Mouse (Mus musculus): Measurements from ENCODE around the gene Pdlim5.
"Not testable (repeated sequence)": the region's sequence is repeated elsewhere in the genome, so short reads cannot be mapped to it uniquely, and the experiment has no call there.

Pdlim5 gene

DNA sequence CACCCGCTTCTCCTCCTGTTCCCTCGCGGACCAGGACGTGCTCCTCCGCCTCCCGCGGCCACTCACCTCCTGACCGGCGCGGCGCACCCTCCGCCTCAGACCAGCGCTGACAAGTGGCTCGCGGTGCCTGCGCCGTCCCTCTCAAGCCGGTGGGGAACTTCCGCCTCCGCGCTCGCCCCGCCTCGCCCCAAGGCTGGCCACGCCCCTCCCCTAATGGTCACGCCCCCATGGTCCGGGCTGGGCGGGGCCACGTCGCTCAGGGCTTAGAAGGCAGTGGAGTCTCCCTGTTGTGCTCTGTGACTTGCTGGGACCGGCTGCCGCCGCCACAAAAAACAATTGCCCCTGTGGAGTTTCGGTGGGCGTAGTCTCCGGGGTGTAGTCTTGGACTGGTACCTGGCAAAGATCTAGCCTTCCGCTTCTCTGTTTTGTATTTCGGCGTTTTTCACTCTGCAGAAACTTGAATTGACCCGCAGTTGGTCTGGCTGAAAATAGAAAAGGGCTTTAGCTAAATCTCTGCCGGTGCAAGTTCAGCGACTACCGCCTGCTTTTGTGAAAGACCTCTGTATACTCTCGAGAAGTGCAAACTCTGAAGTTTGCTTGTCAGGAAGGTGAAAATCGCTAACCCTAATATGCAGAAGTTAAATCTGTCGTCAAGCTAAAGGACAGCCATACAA, at the start of gene Pdlim5:
Pdlim5 (minus strand) TSS at position 177 of the 674 bp plus-strand sequence.
- DNase-seq (ENCODE audit: low spot score), result peak; percentile 93

DNA sequence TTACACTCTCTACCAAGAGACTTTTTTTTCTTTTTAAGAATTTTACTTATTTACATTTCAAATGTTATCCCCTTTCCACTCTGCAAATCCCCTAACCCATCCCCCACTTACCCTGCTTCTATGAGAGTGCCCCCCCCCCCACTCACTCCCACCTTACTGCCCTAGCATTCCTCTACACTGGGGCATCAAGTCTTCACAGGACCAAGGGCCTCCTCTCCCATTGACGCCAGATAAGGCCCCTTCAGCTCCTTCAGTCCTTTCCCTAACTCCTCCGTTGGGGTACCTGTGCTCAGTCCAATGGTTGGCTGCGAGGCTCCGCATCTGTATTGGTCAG, 48.2 kb upstream of the Pdlim5 start:
- no peak for DNase-seq (ENCODE audit: low spot score)

DNA sequence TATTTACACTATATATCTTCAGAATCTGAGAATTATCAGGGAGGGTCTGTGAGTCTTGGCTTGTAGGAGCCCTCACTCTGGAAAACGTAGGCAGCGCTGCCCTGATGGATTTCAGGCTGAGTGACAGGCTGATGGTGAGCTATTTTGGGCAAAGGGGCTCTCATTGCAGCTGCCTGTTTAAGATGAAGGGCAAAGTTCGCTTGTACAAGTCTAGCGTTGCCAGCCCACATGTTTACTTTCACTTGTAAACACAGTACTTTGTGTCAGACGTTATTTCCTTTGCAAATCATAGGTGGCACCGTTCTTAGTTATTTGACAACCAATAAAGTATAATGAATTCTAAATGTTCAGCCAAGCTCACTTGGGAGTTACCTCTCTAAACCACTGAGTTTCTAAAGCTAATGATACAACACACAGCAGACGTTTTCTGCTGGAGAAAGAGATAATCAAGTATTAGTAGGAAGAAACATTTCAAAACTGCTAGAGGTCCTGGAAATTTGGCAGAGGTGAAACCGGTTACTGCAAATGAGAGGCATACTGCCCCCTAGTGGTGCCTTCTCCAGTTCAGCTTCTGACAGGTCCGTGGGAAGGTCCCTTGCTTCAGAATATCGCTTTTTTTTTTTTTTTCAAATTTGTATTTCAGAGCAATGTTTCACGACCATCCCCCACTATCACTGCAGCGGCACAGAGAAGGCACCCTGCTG, 47.7 kb upstream of the Pdlim5 start:
- peak; percentile 55 for DNase-seq (ENCODE audit: low spot score)

DNA sequence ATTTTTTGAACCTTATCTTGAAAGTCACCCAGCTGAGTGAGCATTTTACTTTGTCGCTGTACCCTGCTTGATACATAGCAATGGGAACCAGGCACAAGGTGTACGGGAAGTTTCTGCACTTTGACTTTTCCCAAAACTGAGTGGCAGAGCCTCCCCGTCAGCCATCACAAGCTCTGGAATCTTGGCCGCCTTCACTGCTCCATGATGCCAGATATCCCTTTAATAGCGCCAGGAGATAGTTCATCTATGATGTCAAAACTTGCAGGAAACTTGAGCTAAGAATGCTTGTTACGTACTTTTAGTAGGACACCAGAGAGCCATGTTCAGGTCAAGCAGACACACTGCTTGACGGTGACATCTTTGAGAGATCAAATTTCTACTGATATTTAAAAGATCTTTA, 46.7 kb upstream of the Pdlim5 start:
- no peak for DNase-seq (ENCODE audit: low spot score)

DNA sequence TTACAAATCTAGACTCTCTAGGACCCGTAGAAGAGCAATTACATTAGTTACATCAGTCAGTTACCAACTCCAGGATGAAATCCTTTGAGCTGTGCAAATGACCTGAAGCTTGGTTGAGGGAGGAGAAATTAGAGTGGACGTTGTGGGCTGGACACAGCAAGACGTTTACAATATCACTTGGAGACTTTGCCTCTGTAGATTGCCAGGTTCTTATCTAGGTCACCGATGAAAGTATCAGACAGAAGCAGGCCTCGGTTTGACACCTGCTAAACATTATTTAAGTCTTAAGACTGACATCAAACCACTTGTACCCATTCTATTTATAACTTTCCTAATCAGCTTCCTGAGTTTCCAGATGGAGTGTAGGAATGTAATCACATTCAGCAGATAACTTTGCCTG, 45.6 kb upstream of the Pdlim5 start:
- no peak for DNase-seq (ENCODE audit: low spot score)

- DNase-seq (ENCODE audit: low spot score), result no peak
These were observed 44.7 kb upstream of the Pdlim5 start for GRCm38 (mm10) chr3:142440191-142440590.

DNA sequence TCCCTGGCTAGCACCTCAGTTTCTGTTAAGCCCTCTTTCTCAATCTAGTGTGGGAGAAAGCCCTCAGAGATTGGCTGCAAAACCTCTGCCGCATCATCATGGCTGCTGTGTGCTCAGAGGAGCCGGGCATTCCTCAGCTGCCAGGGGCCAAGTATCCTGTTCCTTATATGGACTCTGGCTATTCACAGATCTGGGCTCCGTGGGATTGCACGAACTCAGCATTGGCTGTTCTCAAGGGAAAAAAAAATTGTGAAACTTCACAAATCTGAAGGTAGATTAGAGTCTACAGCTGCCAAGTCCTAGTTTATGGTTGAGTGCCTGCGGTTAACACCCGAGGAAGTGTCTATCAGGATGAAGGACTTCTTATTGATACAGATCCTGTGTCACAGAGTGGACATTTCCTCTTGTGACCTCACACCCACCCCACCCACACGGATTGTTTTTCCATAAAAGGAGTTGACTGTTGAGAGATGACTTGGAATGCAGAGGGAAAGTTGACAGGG, 44.1 kb upstream of the Pdlim5 start:
- no peak for DNase-seq (ENCODE audit: low spot score)

DNA sequence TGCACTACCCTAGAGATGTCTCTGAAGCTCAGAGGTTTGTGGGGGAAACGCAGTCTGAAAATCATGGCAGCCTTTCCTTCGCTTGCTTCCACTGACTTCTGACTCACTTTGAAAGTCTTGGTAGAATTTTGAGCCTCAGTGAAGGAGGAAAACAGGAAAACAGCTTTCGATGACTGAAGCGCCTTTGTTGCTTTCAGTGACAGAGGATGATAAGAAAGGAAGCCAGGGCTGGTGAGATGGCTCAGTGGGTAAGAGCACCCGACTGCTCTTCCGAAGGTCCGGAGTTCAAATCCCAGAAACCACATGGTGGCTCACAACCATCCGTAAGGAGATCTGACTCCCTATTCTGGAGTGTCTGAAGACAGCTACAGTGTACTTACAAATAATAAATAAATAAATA, 43.1 kb upstream of the Pdlim5 start:
- DNase-seq (ENCODE audit: low spot score), result not testable (repeated sequence)

- DNase-seq (ENCODE audit: low spot score), result no peak
These were observed 41.3 kb upstream of the Pdlim5 start for GRCm38 (mm10) chr3:142436824-142437223.

DNA sequence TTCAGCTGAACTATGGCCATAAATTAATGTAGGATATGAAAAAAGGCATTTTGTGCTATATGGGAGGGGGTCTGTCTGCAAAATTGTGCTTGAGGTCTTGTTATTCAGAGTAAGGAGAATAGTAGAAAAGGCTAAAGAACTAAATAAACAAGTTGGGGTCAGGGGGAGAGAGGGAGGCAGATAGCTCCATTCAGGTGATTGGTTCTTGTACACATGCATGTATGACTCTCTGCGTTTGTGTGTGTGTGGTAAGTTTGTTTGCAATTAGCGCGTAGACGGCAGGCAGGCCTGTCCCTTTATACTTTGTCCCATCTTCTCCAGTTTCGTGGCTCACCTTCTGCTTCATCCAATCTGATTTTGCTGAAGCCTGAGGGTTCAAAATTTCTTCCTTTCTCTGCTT, 40.7 kb upstream of the Pdlim5 start:
- DNase-seq (ENCODE audit: low spot score), result no peak

GRCm38 (mm10) chr3:142434786-142435168, 39.3 kb upstream of the Pdlim5 start:
- DNase-seq (ENCODE audit: low spot score), result no peak

DNA sequence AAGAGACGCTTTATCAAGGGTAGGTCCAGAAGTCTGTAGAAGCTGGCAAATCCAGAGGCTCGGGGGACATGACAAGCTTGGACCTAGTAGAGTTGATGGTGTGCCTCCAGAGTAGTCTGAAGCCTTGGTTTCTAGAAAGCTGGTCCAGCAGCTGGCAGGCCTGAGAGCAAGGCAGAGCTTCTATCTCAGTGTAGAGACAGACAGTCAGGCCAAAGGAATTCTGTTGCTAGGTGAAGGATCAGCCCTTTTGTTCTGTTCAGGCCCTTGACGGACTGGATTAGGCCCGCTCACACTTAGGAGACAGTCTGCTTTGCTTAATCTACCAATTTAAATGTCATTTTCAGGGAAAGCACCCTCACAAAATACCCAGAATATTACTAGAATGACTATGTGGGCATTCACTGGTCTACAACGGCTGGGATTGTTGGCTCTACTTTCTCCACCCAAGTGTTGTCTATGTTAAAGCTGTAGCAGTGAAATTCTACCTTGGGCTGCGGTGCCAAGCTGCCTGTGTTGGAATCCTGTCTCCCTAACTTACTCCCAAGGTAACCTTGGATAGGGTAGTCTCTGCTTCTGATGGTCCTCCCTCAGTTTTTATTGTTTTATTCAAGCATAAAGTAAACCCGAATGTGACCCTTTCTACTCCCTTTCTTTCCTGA, 38.8 kb upstream of the Pdlim5 start:
- no peak for DNase-seq (ENCODE audit: low spot score)

DNA sequence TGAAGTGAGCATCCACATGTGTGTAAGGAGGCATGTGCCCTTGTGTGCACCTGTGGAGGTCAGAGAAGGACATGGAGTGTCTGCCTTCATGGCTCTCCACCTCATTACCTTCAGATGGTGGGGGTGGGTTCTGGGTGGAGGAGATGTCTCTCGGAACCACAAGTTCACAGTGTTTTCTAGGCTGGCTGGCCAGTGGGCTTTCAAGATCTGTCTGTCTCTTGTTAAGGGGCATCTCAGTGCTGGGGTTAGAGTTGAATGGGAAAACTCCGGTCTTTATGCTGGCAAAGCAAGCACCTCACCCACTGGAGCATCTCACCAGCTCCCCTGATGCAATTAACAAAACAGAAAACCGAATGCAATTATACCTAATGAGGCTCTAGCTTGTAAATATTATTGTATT, 36.0 kb upstream of the Pdlim5 start:
- DNase-seq (ENCODE audit: low spot score), result no peak

DNA sequence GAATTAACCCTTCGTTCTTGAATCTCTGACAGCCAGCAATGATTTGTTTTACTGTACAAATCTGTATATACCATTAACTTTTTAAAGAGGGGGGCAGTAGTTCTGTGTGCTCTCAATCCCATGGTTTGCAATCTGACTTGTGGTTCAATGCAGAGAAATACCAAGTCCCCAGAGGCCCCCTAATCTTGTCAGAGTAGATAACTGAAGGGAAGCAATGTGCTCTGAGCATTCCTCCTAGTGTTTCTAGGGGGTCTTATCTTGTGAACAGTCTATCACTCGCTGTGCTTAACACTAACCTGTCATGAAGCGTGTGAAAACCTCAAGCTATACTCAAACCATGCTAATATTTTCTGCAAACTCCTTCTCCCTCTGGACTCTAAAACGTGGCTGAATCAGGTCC, 34.6 kb upstream of the Pdlim5 start:
- no peak for DNase-seq (ENCODE audit: low spot score)

DNA sequence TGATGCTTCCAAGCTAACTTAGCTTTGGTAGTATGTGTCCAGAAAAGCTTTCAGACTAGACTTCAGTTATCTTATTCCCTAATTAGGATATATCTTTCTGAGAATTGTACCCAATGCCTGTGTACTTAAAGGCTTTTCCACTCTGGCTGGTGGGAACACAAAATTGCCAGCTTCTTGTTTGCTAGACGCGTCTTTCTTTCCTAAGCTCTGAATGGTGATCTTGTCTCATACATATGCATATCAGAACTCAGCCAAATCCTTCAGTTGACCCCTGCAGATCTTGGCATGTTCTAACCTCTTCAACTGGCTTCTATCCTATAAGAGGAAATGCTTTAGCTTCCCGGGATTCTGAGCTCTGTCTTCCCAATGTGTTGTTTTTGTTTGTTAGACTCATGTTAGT, 31.3 kb upstream of the Pdlim5 start:
- no peak for DNase-seq (ENCODE audit: low spot score)

GRCm38 (mm10) chr3:142424134-142424533, 28.6 kb upstream of the Pdlim5 start:
- no peak for DNase-seq (ENCODE audit: low spot score)

DNA sequence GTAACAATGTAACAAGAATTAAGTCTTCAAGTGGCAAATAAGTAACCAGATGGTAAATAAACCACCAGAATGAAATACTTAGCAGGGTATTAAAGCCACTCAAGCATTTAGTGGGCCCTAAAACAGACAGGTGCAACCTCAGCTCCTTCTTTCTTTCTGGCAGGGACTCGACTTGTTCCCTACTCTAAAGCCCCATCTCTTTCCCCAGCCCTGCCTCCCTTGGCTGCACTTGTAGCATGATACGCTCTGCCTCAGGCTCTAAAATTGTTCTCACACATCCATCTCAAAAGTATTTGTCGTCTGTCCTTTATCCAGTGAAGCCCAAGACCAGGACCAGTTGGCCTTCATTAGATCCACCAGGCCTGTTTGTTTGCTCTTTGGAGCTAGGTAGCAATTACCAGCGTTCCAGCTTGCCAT, 28.0 kb upstream of the Pdlim5 start:
- no peak for DNase-seq (ENCODE audit: low spot score)

GRCm38 (mm10) chr3:142422229-142422628, 26.7 kb upstream of the Pdlim5 start:
- DNase-seq (ENCODE audit: low spot score), result peak; percentile 15

GRCm38 (mm10) chr3:142421470-142421869, 26.0 kb upstream of the Pdlim5 start:
- no peak for DNase-seq (ENCODE audit: low spot score)

- DNase-seq (ENCODE audit: low spot score), result no peak
These were observed 22.5 kb upstream of the Pdlim5 start for GRCm38 (mm10) chr3:142417996-142418395.

GRCm38 (mm10) chr3:142413345-142413885, 17.9 kb upstream of the Pdlim5 start:
- DNase-seq (ENCODE audit: low spot score), result no peak

DNA sequence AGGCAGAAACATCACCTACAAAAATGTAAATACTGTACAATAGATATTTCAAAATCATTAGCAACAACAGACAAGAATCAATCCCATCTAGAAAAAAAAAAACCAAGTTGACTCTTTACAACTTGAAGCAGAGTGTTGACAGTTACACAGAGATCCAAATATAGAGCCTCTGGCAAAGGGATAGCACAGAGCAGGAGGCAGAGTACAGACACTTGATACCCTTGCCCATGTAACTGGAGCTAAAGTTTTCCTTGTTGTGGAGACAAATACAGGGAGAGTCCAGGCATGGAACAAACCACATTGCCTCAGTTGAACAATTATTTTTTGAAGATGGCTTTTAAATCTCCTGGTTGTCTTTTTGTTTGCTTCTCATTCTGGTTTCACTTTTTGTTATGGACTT, 15.4 kb upstream of the Pdlim5 start:
- no peak for DNase-seq (ENCODE audit: low spot score)
